Mouse (Mus musculus) liver, embryonic 11.5 days (tissue): ENCODE data around the gene Tro. TPM values are rescaled to one million over a fixed set of nuclear protein-coding genes. Genes with fewer than 3 reads are reported as not detected.

Experiments used
- polyA plus RNA-seq: library from polyadenylated mRNA; unstranded; fragments of >200 nt; fragmentation: Nextera tagmentation; extraction: Ambion mirVana; gene quantifications from 2 replicates; pipeline ENCODE4 v1.2.1, GENCODE M21; 2014

Tro gene
- polyA plus RNA-seq, 1 experiment from 2014 or later = 10.1 TPM

Other genes starting within 250 kb of the Tro start
- gene Tmem29, start 198.4 kb downstream of the Tro start, polyA plus RNA-seq = 24.2 and 28.1 TPM in 2 replicates
- 170 and 201 TPM in 2 replicates for gene Alas2, start 110.2 kb downstream of the Tro start, polyA plus RNA-seq
- 8.5 and 10.3 TPM in 2 replicates for gene Pfkfb1, start 69.4 kb downstream of the Tro start, polyA plus RNA-seq
- gene Apex2, start 67.7 kb downstream of the Tro start, polyA plus RNA-seq = 20.1 and 20.7 TPM in 2 replicates
- gene Maged2, start 156.8 kb upstream of the Tro start, polyA plus RNA-seq = 198 and 202 TPM in 2 replicates